Mouse (Mus musculus) stomach, embryonic 14.5 days (tissue): ENCODE results near the gene Sdc3. TPM values are rescaled to one million over a fixed set of nuclear protein-coding genes. Genes with fewer than 3 reads are reported as not detected.

Source experiments
- ATAC-seq: fragments of 200-750 bp; cut with Nextera tagmentation; 2 replicates; pipeline ENCODE4 v1.8.0; 2017; ENCODE audit warnings: low read depth, moderate TSS enrichment; ENCODE audit not compliant: insufficient number of reproducible peaks, insufficient read depth, low FRiP score
- H3K27ac ChIP-seq: fragments of 300-500 bp; sonication (generic); 2 replicates; pipeline ENCODE4 v1.5.1; 2014; ENCODE audit warnings: mild to moderate bottlenecking, low read length, moderate library complexity, mixed read lengths
- H3K27me3 ChIP-seq: fragments of 300-500 bp; sonication (generic); 2 replicates; pipeline ENCODE4 v1.6.1; 2014; ENCODE audit warnings: low read length, control low read depth, mixed read lengths; ENCODE audit not compliant: control insufficient read depth, insufficient read depth
- H3K36me3 ChIP-seq: fragments of 300-500 bp; sonication (generic); 2 replicates; pipeline ENCODE4 v1.6.1; 2014; ENCODE audit warnings: mild to moderate bottlenecking, control low read depth, low read length, moderate library complexity, mixed read lengths; ENCODE audit not compliant: control insufficient read depth, insufficient read depth
- H3K4me1 ChIP-seq: fragments of 300-500 bp; sonication (generic); 2 replicates; pipeline ENCODE4 v1.6.1; 2014; ENCODE audit warnings: low read length, control low read depth, mixed read lengths; ENCODE audit not compliant: control insufficient read depth, insufficient read depth
- H3K4me2 ChIP-seq: fragments of 300-500 bp; sonication (generic); replicated peaks from 2 replicates; pipeline ENCODE4 v1.6.1; 2014; ENCODE audit warnings: low read depth, low read length, control low read depth
- H3K4me3 ChIP-seq: fragments of 300-500 bp; sonication (generic); 2 replicates; pipeline ENCODE4 v1.5.1; 2014; ENCODE audit warnings: low read depth, low read length, control low read depth
- H3K9ac ChIP-seq: fragments of 300-500 bp; sonication (generic); replicated peaks from 2 replicates; pipeline ENCODE4 v1.6.1; 2014; ENCODE audit warnings: low read depth, mild to moderate bottlenecking, control low read depth, low read length, moderate library complexity, mixed read lengths
- H3K9me3 ChIP-seq: fragments of 300-500 bp; sonication (generic); 2 replicates; pipeline ENCODE4 v1.6.1; 2016; ENCODE audit warnings: low read depth, low read length, control low read depth; ENCODE audit not compliant: control insufficient read depth
- WGBS: fragments of 180-500 bp; shearing (Covaris S2); extraction: QIAGEN DNeasy Blood & Tissue Kit; methylation state at CpG from one replicate; pipeline ENCODE4 v1.1.7; 2014; 5-methylcytosine and 5-hydroxymethylcytosine counted together
- polyA plus RNA-seq: library from polyadenylated mRNA; unstranded; fragments of >200 nt; fragmentation: Nextera tagmentation; extraction: Ambion mirVana; gene quantifications from 2 replicates; pipeline ENCODE4 v1.2.1, GENCODE M21; 2014

Gene Sdc3
- polyA plus RNA-seq, 1 experiment from 2014 or later, result 20.9 TPM

DNA sequence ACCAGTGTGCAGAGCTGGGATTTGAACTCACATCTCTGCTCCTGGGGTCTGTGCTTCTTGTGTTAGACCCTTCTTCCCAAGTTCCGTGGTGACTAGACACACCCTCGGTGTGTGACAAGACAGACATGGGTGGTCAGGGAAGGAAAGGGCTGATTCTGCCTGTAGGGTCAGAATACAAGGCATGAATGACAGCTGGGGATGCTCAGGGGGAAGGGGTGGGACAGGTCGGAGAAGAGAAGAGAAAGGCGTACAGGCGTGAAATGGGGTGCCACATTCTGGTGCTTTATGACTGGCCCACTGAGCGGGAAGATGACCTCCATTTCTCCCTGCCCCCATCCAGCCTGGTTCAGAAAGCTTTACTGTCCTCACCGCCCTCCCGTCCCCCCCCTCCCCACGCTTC, 73.1 kb downstream of the Sdc3 start:
- no peak overlapping the region for H3K9ac ChIP-seq
- H3K4me1 ChIP-seq, result peaks cover 9% of the 10 kb centered on the region; the same call in 1 of the 2 replicates
- WGBS, result 30% methylated on average over 8 of the region's 9 CpGs
- peaks cover 4% of the 10 kb centered on the region; the same call in 1 of the 2 replicates for H3K27me3 ChIP-seq
- H3K4me3 ChIP-seq, result no peak overlapping the region
- ATAC-seq, result no peak
- no peak overlapping the region for H3K4me2 ChIP-seq
- no peaks in the 10 kb centered on the region for H3K9me3 ChIP-seq
- H3K36me3 ChIP-seq, result no peaks in the 10 kb centered on the region
- H3K27ac ChIP-seq, result no peak overlapping the region

- 37% methylated on average over 8 of the region's 8 CpGs for WGBS
- Histone ChIP-seq H3K4me2 (no peak overlapping the region), H3K9ac (no peak overlapping the region), H3K27ac (no peak overlapping the region), H3K27me3 (peaks cover 4% of the 10 kb centered on the region; the same call in 1 of the 2 replicates), H3K4me3 (no peak overlapping the region), H3K9me3 (no peaks in the 10 kb centered on the region), H3K36me3 (no peaks in the 10 kb centered on the region), H3K4me1 (peaks cover 9% of the 10 kb centered on the region; the same call in 1 of the 2 replicates)
- no peak for ATAC-seq
These were observed 73.6 kb downstream of the Sdc3 start for GRCm38 (mm10) chr4:130865901-130866371.

DNA sequence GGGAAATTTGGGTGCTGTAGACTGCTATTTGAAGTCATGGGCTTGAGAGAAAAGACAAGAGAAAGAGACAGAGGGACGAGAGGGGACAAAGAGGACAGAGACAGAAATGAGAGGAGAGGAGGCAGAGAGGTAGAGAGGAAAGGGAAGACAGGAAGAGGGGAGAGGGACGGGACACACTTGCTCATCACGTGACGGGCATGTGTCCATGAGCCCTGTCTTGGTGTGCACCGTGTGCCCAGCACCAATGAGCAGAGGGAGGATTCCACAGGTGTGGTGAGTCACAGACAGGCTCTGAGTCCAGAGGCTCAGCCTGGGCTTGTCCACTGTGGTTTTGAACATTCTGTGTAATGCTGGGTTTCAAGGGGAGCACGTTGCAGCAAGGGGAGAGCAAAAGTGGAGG, 75.6 kb downstream of the Sdc3 start:
- ATAC-seq, result no peak
- 0 out of 2 replicates have a peak, but pooled peaks cover 3% of the 10 kb centered on the region for H3K4me1 ChIP-seq
- no peaks in the 10 kb centered on the region for H3K36me3 ChIP-seq
- H3K27ac ChIP-seq, result no peak overlapping the region
- H3K9ac ChIP-seq, result no peak overlapping the region
- H3K9me3 ChIP-seq, result no peaks in the 10 kb centered on the region
- H3K4me2 ChIP-seq, result no peak overlapping the region
- WGBS, result 65% methylated on average over 6 of the region's 6 CpGs
- no peak overlapping the region for H3K4me3 ChIP-seq
- peaks cover 6% of the 10 kb centered on the region; the same call in 1 of the 2 replicates for H3K27me3 ChIP-seq

DNA sequence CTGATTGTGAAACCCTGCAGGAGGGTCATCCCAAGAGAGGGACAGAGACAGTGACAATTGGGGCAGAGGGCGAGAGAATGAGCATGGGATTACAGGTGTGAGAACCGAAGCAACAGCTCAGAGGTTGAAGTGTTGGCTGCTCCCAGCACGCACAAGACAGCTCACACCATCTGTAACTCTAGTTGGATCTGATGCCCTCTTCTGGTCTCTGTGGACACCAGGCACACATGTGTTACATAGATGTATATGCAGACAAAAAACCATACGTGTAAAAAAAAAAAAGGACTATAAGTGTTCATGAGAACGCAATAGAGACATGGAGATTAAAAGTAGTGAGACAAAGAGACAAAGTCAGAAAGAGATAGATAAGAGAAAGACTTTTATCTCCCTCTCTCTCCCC, 76.5 kb downstream of the Sdc3 start:
- Histone ChIP-seq H3K9me3 (no peaks in the 10 kb centered on the region), H3K27me3 (peaks cover 6% of the 10 kb centered on the region; the same call in 1 of the 2 replicates), H3K9ac (no peak overlapping the region), H3K27ac (no peak overlapping the region), H3K4me3 (no peak overlapping the region), H3K36me3 (no peaks in the 10 kb centered on the region), H3K4me1 (0 out of 2 replicates have a peak, but pooled peaks cover 3% of the 10 kb centered on the region), H3K4me2 (no peak overlapping the region)
- 56% methylated on average over 5 of the region's 5 CpGs for WGBS
- no peak for ATAC-seq

DNA sequence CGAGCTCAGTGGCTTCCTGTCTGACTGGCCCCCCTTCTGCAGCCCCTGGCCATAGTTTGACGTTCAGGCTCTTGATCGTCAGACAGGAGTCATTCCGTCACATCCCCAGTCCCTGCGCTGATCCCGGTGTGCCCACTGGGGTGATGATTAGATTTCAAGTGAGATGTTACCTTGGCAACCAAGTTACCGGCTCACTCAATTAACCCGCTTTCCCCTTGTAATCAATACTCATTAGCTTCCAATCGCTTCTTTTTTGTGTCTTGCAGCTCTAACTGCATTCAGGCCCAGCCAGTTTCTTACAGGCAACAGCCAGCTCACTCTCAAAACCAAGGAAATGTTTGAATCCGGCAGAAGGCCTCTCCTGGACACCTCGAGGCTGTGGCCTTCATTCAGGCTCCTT, 80.1 kb downstream of the Sdc3 start:
- no peak for ATAC-seq
- H3K4me3 ChIP-seq, result no peak overlapping the region
- no peaks in the 10 kb centered on the region for H3K9me3 ChIP-seq
- 62% methylated on average over 11 of the region's 11 CpGs for WGBS
- no peak overlapping the region for H3K4me2 ChIP-seq
- H3K27me3 ChIP-seq, result 0 out of 2 replicates have a peak, but pooled peaks cover 2% of the 10 kb centered on the region
- no peaks in the 10 kb centered on the region for H3K36me3 ChIP-seq
- H3K27ac ChIP-seq, result no peak overlapping the region
- H3K9ac ChIP-seq, result no peak overlapping the region
- H3K4me1 ChIP-seq, result peaks cover 10% of the 10 kb centered on the region

GRCm38 (mm10) chr4:130873440-130873839, 81.1 kb downstream of the Sdc3 start:
- WGBS, result 81% methylated on average over 5 of the region's 5 CpGs
- no peak overlapping the region for H3K4me2 ChIP-seq
- H3K36me3 ChIP-seq, result no peaks in the 10 kb centered on the region
- no peak overlapping the region for H3K9ac ChIP-seq
- H3K4me3 ChIP-seq, result no peak overlapping the region
- H3K27me3 ChIP-seq, result 0 out of 2 replicates have a peak, but pooled peaks cover 2% of the 10 kb centered on the region
- H3K4me1 ChIP-seq, result peaks cover 15% of the 10 kb centered on the region
- no peaks in the 10 kb centered on the region for H3K9me3 ChIP-seq
- ATAC-seq, result no peak
- no peak overlapping the region for H3K27ac ChIP-seq

DNA sequence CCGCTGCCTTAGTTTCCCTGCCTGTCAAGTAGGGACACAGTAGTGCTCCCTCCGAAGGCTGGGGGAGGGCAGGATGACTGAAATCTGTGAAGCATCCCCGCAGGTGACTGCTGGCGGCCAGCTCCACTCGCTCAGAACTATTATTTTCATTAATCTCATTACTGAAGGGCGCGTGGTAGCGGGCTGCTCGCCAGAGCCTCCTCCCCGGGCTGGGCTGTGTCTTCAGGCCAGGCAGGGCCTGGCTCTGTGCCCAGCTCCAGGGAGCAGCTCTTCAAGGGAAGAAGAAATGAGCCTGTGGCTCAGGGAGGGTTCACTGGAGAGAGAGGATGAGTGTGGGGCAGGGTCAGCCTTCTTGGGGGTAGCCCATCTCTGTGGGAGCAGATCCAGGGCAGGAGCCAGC, 82.3 kb downstream of the Sdc3 start:
- Histone ChIP-seq H3K9ac (no peak overlapping the region), H3K27ac (no peak overlapping the region), H3K4me3 (no peak overlapping the region), H3K36me3 (no peaks in the 10 kb centered on the region), H3K4me2 (no peak overlapping the region), H3K27me3 (0 out of 2 replicates have a peak, but pooled peaks cover 2% of the 10 kb centered on the region), H3K9me3 (no peaks in the 10 kb centered on the region), H3K4me1 (peaks cover 15% of the 10 kb centered on the region)
- 8% methylated on average over 10 of the region's 10 CpGs for WGBS
- peak; percentile 73; the same call in 1 of the 2 replicates for ATAC-seq
